Mouse (Mus musculus): ENCODE measurements around the gene Fem1b. TPM values are rescaled to one million over a fixed set of nuclear protein-coding genes. Genes with fewer than 3 reads are reported as not detected.
A peak's percentile ranks its signal among the peaks of the same experiment; 100 is the strongest.
"Not testable (repeated sequence)": the region's sequence is repeated elsewhere in the genome, so short reads cannot be mapped to it uniquely, and the experiment has no call there.

Fem1b gene
- polyA plus RNA-seq (2015; fragmentation: Nextera tagmentation; extraction: Ambion mirVana) = 48.2 and 49.5 TPM in 2 replicates

GRCm38 (mm10) chr9:62811516-62812121 is at the start of gene Fem1b:
TSS of gene Fem1b (minus strand) at chr9:62811934.
- H3K36me3 ChIP-seq = no peaks in the 10 kb centered on the region
- H3K9ac ChIP-seq = peak within 1 kb of the TSS; percentile 96
- H3K4me1 ChIP-seq (replicated peaks) = peaks cover 26% of the 10 kb centered on the region
- WGBS = under 1% methylated on average over 56 of the region's 68 CpGs
- H3K4me2 ChIP-seq = peak within 1 kb of the TSS; percentile 67
- H3K9me3 ChIP-seq = no peaks in the 10 kb centered on the region
- H3K27ac ChIP-seq = peak within 1 kb of the TSS; percentile 99
- peak within 1 kb of the TSS; percentile 97 for H3K4me3 ChIP-seq
- peak; percentile 92 for ATAC-seq (ENCODE audit: low FRiP score)
- H3K27me3 ChIP-seq = no peaks in the 10 kb centered on the region

- 0 out of 2 replicates have a peak, but pooled peaks cover 6% of the 10 kb centered on the region for H3K27me3 ChIP-seq
These were observed 49.1 kb upstream of the Fem1b start for GRCm38 (mm10) chr9:62860866-62861265.

GRCm38 (mm10) chr9:62860102-62860501 is 48.4 kb upstream of the Fem1b start:
- not testable (repeated sequence) for H3K36me3 ChIP-seq; H3K27me3 ChIP-seq; H3K4me2 ChIP-seq; H3K27ac ChIP-seq; H3K9me3 ChIP-seq; ATAC-seq (ENCODE audit: low FRiP score); H3K4me3 ChIP-seq; H3K9ac ChIP-seq
- WGBS = 69% methylated on average over 7 of the region's 7 CpGs
- H3K4me1 ChIP-seq (replicated peaks) = peaks cover 23% of the 10 kb centered on the region

More at GRCm38 (mm10) chr9:62860866-62861265, 49.1 kb upstream of the Fem1b start:
- peaks cover 23% of the 10 kb centered on the region for H3K4me1 ChIP-seq (replicated peaks)
- ATAC-seq (ENCODE audit: low FRiP score) = no peak
- H3K4me2 ChIP-seq = no peak overlapping the region
- H3K4me3 ChIP-seq = no peak overlapping the region
- WGBS = 79% methylated on average over 4 of the region's 4 CpGs
- no peak overlapping the region for H3K27ac ChIP-seq
- H3K9me3 ChIP-seq = no peaks in the 10 kb centered on the region
- H3K36me3 ChIP-seq = no peaks in the 10 kb centered on the region
- no peak overlapping the region for H3K9ac ChIP-seq

- H3K9ac ChIP-seq = no peak overlapping the region; the same call in 1 of the 2 replicates
- H3K4me2 ChIP-seq = 0 out of 2 replicates have a peak overlapping the region, but pooled peaks have one; percentile 13
- 48% methylated on average over 8 of the region's 8 CpGs for WGBS
- peaks cover 26% of the 10 kb centered on the region for H3K4me1 ChIP-seq (replicated peaks)
- H3K9me3 ChIP-seq = no peaks in the 10 kb centered on the region
- no peaks in the 10 kb centered on the region for H3K36me3 ChIP-seq
- H3K27me3 ChIP-seq = 0 out of 2 replicates have a peak, but pooled peaks cover 6% of the 10 kb centered on the region
- no peak overlapping the region for H3K4me3 ChIP-seq
- ATAC-seq (ENCODE audit: low FRiP score) = no peak
- H3K27ac ChIP-seq = peak overlapping the region; percentile 48
These were observed 46.7 kb upstream of the Fem1b start for GRCm38 (mm10) chr9:62858266-62859019.

GRCm38 (mm10) chr9:62857719-62858261 is 46.1 kb upstream of the Fem1b start, which contains the start of gene Calml4:
TSS of gene Calml4 (plus strand) at chr9:62858080.
- H3K4me2 ChIP-seq = 0 out of 2 replicates have a peak within 1 kb of the TSS, but pooled peaks have one; percentile 13
- no peak within 1 kb of the TSS; the same call in 1 of the 2 replicates for H3K9ac ChIP-seq
- peak within 1 kb of the TSS; percentile 48 for H3K27ac ChIP-seq
- H3K4me1 ChIP-seq (replicated peaks) = peaks cover 26% of the 10 kb centered on the region
- H3K4me3 ChIP-seq = no peak within 1 kb of the TSS
- 34% methylated on average over 12 of the region's 20 CpGs for WGBS
- H3K36me3 ChIP-seq = no peaks in the 10 kb centered on the region
- no peaks in the 10 kb centered on the region for H3K9me3 ChIP-seq
- no peak for ATAC-seq (ENCODE audit: low FRiP score)
- H3K27me3 ChIP-seq = 0 out of 2 replicates have a peak, but pooled peaks cover 6% of the 10 kb centered on the region

- Histone ChIP-seq H3K9ac (no peak overlapping the region), H3K4me3 (no peak overlapping the region), H3K27ac (peak overlapping the region; percentile 40; the same call in 1 of the 2 replicates), H3K27me3 (0 out of 2 replicates have a peak, but pooled peaks cover 6% of the 10 kb centered on the region), H3K36me3 (no peaks in the 10 kb centered on the region), H3K4me1 (replicated peaks) (peaks cover 26% of the 10 kb centered on the region), H3K9me3 (no peaks in the 10 kb centered on the region), H3K4me2 (no peak overlapping the region)
- ATAC-seq (ENCODE audit: low FRiP score) = no peak
- WGBS = 87% methylated on average over 9 of the region's 9 CpGs
These were observed 45.5 kb upstream of the Fem1b start for GRCm38 (mm10) chr9:62857216-62857615.

GRCm38 (mm10) chr9:62854483-62854882 is 42.7 kb upstream of the Fem1b start:
- Histone ChIP-seq H3K27ac (no peak overlapping the region), H3K36me3 (no peaks in the 10 kb centered on the region), H3K27me3 (0 out of 2 replicates have a peak, but pooled peaks cover 4% of the 10 kb centered on the region), H3K4me1 (replicated peaks) (peaks cover 34% of the 10 kb centered on the region), H3K4me2 (no peak overlapping the region), H3K9ac (no peak overlapping the region), H3K9me3 (no peaks in the 10 kb centered on the region), H3K4me3 (no peak overlapping the region)
- 60% methylated on average over 4 of the region's 4 CpGs for WGBS
- ATAC-seq (ENCODE audit: low FRiP score) = no peak

- H3K4me2 ChIP-seq = no peak overlapping the region
- ATAC-seq (ENCODE audit: low FRiP score) = no peak
- H3K4me1 ChIP-seq (replicated peaks) = peaks cover 25% of the 10 kb centered on the region
- H3K27me3 ChIP-seq = no peaks in the 10 kb centered on the region
- no peak overlapping the region for H3K4me3 ChIP-seq
- H3K9ac ChIP-seq = no peak overlapping the region
- H3K36me3 ChIP-seq = no peaks in the 10 kb centered on the region
- H3K9me3 ChIP-seq = no peaks in the 10 kb centered on the region
- H3K27ac ChIP-seq = no peak overlapping the region
- WGBS = 68% methylated on average over 2 of the region's 2 CpGs
These were observed 39.8 kb upstream of the Fem1b start for GRCm38 (mm10) chr9:62851571-62851970.

- H3K4me3 ChIP-seq = no peak overlapping the region
- 70% methylated on average over 3 of the region's 3 CpGs for WGBS
- H3K27ac ChIP-seq = no peak overlapping the region
- peaks cover 21% of the 10 kb centered on the region for H3K4me1 ChIP-seq (replicated peaks)
- H3K36me3 ChIP-seq = no peaks in the 10 kb centered on the region
- H3K9me3 ChIP-seq = no peaks in the 10 kb centered on the region
- ATAC-seq (ENCODE audit: low FRiP score) = no peak
- no peak overlapping the region for H3K4me2 ChIP-seq
- H3K27me3 ChIP-seq = no peaks in the 10 kb centered on the region
- no peak overlapping the region for H3K9ac ChIP-seq
These were observed 36.9 kb upstream of the Fem1b start for GRCm38 (mm10) chr9:62848641-62849040.

- H3K36me3 ChIP-seq = no peaks in the 10 kb centered on the region
- H3K27me3 ChIP-seq = no peaks in the 10 kb centered on the region
- WGBS = 1% methylated on average over 3 of the region's 3 CpGs
- no peak overlapping the region for H3K4me3 ChIP-seq
- no peak overlapping the region for H3K27ac ChIP-seq
- ATAC-seq (ENCODE audit: low FRiP score) = 0 out of 2 replicates have a peak, but pooled peaks have one; percentile 36
- H3K9me3 ChIP-seq = no peaks in the 10 kb centered on the region
- H3K4me2 ChIP-seq = no peak overlapping the region
- H3K4me1 ChIP-seq (replicated peaks) = peaks cover 21% of the 10 kb centered on the region
- no peak overlapping the region for H3K9ac ChIP-seq
These were observed 36.0 kb upstream of the Fem1b start for GRCm38 (mm10) chr9:62847694-62848093.

- H3K4me3 ChIP-seq = no peak overlapping the region
- H3K36me3 ChIP-seq = no peaks in the 10 kb centered on the region
- H3K4me2 ChIP-seq = no peak overlapping the region
- H3K27ac ChIP-seq = no peak overlapping the region
- H3K27me3 ChIP-seq = no peaks in the 10 kb centered on the region
- H3K4me1 ChIP-seq (replicated peaks) = peaks cover 15% of the 10 kb centered on the region
- WGBS = 96% methylated on average over 5 of the region's 5 CpGs
- ATAC-seq (ENCODE audit: low FRiP score) = no peak
- no peaks in the 10 kb centered on the region for H3K9me3 ChIP-seq
- no peak overlapping the region for H3K9ac ChIP-seq
These were observed 32.7 kb upstream of the Fem1b start for GRCm38 (mm10) chr9:62844461-62844860.

GRCm38 (mm10) chr9:62843356-62844024 is 31.8 kb upstream of the Fem1b start:
- Histone ChIP-seq H3K9me3 (no peaks in the 10 kb centered on the region), H3K9ac (no peak overlapping the region), H3K4me3 (no peak overlapping the region), H3K27ac (no peak overlapping the region), H3K4me1 (replicated peaks) (peaks cover 16% of the 10 kb centered on the region), H3K4me2 (no peak overlapping the region), H3K27me3 (no peaks in the 10 kb centered on the region), H3K36me3 (no peaks in the 10 kb centered on the region)
- 83% methylated on average over 10 of the region's 10 CpGs for WGBS
- ATAC-seq (ENCODE audit: low FRiP score) = no peak

All from hindbrain, embryonic 13.5 days (tissue).